Comparison of ENCODE assay signal across 22 mouse cellular contexts in the genomic region with DNA sequence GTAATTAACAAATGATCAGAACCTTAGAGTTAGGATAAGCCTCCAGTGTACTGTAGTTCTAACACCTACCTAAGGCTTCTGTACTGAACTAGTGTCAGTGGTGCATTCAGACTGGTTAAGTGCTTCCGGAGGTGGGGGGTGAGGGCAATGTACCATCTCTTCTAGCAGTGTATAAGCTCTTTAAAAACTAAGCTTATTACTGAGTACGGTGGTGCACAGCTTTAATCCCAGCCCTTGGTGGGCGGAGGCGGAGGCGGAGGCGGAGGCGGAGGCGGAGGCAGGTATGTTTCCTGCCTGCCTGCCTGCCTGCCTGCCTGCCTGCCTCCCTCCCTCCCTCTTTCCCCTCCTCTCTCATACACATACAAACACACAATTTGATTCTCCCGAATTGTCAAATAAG. TPM values are rescaled to one million over a fixed set of nuclear protein-coding genes. Genes with fewer than 3 reads are reported as not detected.
DNase-seq lines count a peak whose midpoint lies in the region; ATAC-seq and TF ChIP-seq lines count a peak whose summit lies in the region.
"Had no signal": no experiment of that assay in that cellular context is flagged by ENCODE, and none has a peak within 500 bp of the region (broad histone marks: within the 10 kb centered on the region; RNA-seq: fewer than 3 reads in every experiment).

No protein-coding gene starts in this region.

- WGBS in heart, embryonic 13.5 days, result 85% methylated on average over 9 of the region's 9 CpGs
- WGBS in lung, embryonic 16.5 days, result 66% methylated on average over 9 of the region's 9 CpGs
- 82% methylated on average over 9 of the region's 9 CpGs for WGBS in stomach, embryonic 14.5 days
- 85% methylated on average over 9 of the region's 9 CpGs for WGBS in intestine, embryonic 15.5 days

- no peaks in the 10 kb centered on the region for H3K9me3 ChIP-seq in heart, embryonic 13.5 days
- H3K9me3 ChIP-seq in lung, embryonic 16.5 days (ENCODE audit: control insufficient read depth, low read length), result no peaks in the 10 kb centered on the region
- no peaks in the 10 kb centered on the region for H3K9me3 ChIP-seq in stomach, embryonic 14.5 days (ENCODE audit: control insufficient read depth, low read depth, low read length)
- H3K9me3 ChIP-seq in intestine, embryonic 15.5 days, result no peaks in the 10 kb centered on the region
- H3K9me3 ChIP-seq: forebrain, embryonic 12.5 days had no signal

- H3K36me3 ChIP-seq in heart, embryonic 13.5 days, result no peaks in the 10 kb centered on the region
- H3K36me3 ChIP-seq in lung, embryonic 16.5 days (ENCODE audit: control insufficient read depth, insufficient read depth, low read length), result no peaks in the 10 kb centered on the region
- H3K36me3 ChIP-seq in stomach, embryonic 14.5 days (ENCODE audit: control insufficient read depth, insufficient read depth, low read length), result no peaks in the 10 kb centered on the region
- no peaks in the 10 kb centered on the region for H3K36me3 ChIP-seq in intestine, embryonic 15.5 days
- H3K36me3 ChIP-seq: forebrain, embryonic 12.5 days had no signal

- TF ChIP-seq CTCF in embryonic fibroblast, embryonic 13.5 days (IDR thresholded peaks at IDR 0.05; ENCODE audit: borderline replicate concordance, insufficient read depth, low read length), result no peak

- ATAC-seq in heart, embryonic 13.5 days (ENCODE audit: extremely low read depth, insufficient number of reproducible peaks, low FRiP score, low TSS enrichment), result no peak
- ATAC-seq in lung, embryonic 16.5 days (ENCODE audit: low read depth), result peak; percentile 60; the same call in 1 of the 2 replicates
- ATAC-seq in stomach, embryonic 14.5 days (ENCODE audit: insufficient number of reproducible peaks, insufficient read depth, low FRiP score, low read depth), result no peak
- no peak for ATAC-seq in intestine, embryonic 15.5 days
- ATAC-seq: liver, postnatal 0 days had no signal

- H3K4me3 ChIP-seq in heart, embryonic 13.5 days, result no peak overlapping the region
- no peak overlapping the region for H3K4me3 ChIP-seq in lung, embryonic 16.5 days (ENCODE audit: low read length)
- no peak overlapping the region for H3K4me3 ChIP-seq in embryonic fibroblast, embryonic 13.5 days (ENCODE audit: insufficient read depth, low read length)
- H3K4me3 ChIP-seq in stomach, embryonic 14.5 days (ENCODE audit: low read depth, low read length), result no peak overlapping the region
- H3K4me3 ChIP-seq in intestine, embryonic 15.5 days (replicated peaks), result no peak overlapping the region
- H3K4me3 ChIP-seq: forebrain, embryonic 12.5 days; heart, adult 2 months; layer of hippocampus, adult 2 months; left cerebral cortex, adult 2 months had no signal

- H3K9ac ChIP-seq in heart, embryonic 13.5 days, result no peak overlapping the region
- no peak overlapping the region for H3K9ac ChIP-seq in lung, embryonic 16.5 days (ENCODE audit: low read length)
- no peak overlapping the region for H3K9ac ChIP-seq in stomach, embryonic 14.5 days (replicated peaks; ENCODE audit: low read depth, low read length)
- H3K9ac ChIP-seq in intestine, embryonic 15.5 days, result no peak overlapping the region
- H3K9ac ChIP-seq: forebrain, embryonic 12.5 days; liver, postnatal 0 days had no signal

- intact Hi-C loops in heart, postnatal 36 days (cut with DNase I), result no loop called here

- peaks cover 37% of the 10 kb centered on the region for H3K4me1 ChIP-seq in heart, embryonic 13.5 days
- H3K4me1 ChIP-seq in lung, embryonic 16.5 days (replicated peaks; ENCODE audit: control insufficient read depth, insufficient read depth, low read length), result peaks cover 16% of the 10 kb centered on the region
- H3K4me1 ChIP-seq in embryonic fibroblast, embryonic 13.5 days (ENCODE audit: control insufficient read depth, insufficient read depth, low read length), result peaks cover 11% of the 10 kb centered on the region
- peaks cover 11% of the 10 kb centered on the region for H3K4me1 ChIP-seq in stomach, embryonic 14.5 days (ENCODE audit: control insufficient read depth, insufficient read depth, low read length)
- peaks cover 8% of the 10 kb centered on the region for H3K4me1 ChIP-seq in intestine, embryonic 15.5 days (replicated peaks)

- no peak for DNase-seq in heart, postnatal 36 days
- no peak for DNase-seq in lung, postnatal 4 days
- DNase-seq in embryo, embryonic 10.5 days (ENCODE audit: low spot score), result no peak
- DNase-seq: adrenal gland, adult 8-10 months; cerebellum, postnatal 36 days; gastrocnemius, postnatal 10 days; heart, postnatal 14 days; kidney, postnatal 10 days; liver; liver, postnatal 0 days; right cerebral cortex, postnatal 14 days; thymus, postnatal 4 days had no signal

- no peak overlapping the region for H3K4me2 ChIP-seq in heart, embryonic 13.5 days
- H3K4me2 ChIP-seq in lung, embryonic 16.5 days (ENCODE audit: low read depth, low read length), result no peak overlapping the region
- H3K4me2 ChIP-seq in stomach, embryonic 14.5 days (replicated peaks; ENCODE audit: low read depth, low read length), result no peak overlapping the region
- no peak overlapping the region for H3K4me2 ChIP-seq in intestine, embryonic 15.5 days (replicated peaks)
- H3K4me2 ChIP-seq: forebrain, embryonic 12.5 days had no signal

- no peaks in the 10 kb centered on the region for H3K27me3 ChIP-seq in heart, embryonic 13.5 days (replicated peaks)
- H3K27me3 ChIP-seq in lung, embryonic 16.5 days (ENCODE audit: control insufficient read depth, insufficient read depth, low read depth, low read length), result no peaks in the 10 kb centered on the region
- no peaks in the 10 kb centered on the region for H3K27me3 ChIP-seq in stomach, embryonic 14.5 days (ENCODE audit: control insufficient read depth, insufficient read depth, low read length)
- H3K27me3 ChIP-seq in intestine, embryonic 15.5 days (replicated peaks), result no peaks in the 10 kb centered on the region
- H3K27me3 ChIP-seq: forebrain, embryonic 12.5 days had no signal

- H3K27ac ChIP-seq in heart, embryonic 13.5 days (replicated peaks), result peak overlapping the region; percentile 42; the same call in 1 of the 2 replicates
- no peak overlapping the region for H3K27ac ChIP-seq in lung, embryonic 16.5 days (ENCODE audit: low read length)
- H3K27ac ChIP-seq in embryonic fibroblast, embryonic 13.5 days (ENCODE audit: insufficient read depth, low read length), result peak overlapping the region; percentile 89
- H3K27ac ChIP-seq in stomach, embryonic 14.5 days (ENCODE audit: low read length), result peak overlapping the region; percentile 15; the same call in 1 of the 2 replicates
- no peak overlapping the region for H3K27ac ChIP-seq in intestine, embryonic 15.5 days
- H3K27ac ChIP-seq: forebrain, embryonic 12.5 days; heart, adult 2 months; layer of hippocampus, adult 2 months; left cerebral cortex, adult 2 months had no signal

- TF ChIP-seq POLR2A in embryonic fibroblast, embryonic 13.5 days (IDR thresholded peaks at IDR 0.05; ENCODE audit: low read depth, low read length), result no peak

RNA-seq across cellular contexts. Expression of a gene that starts 58.7 kb away (rescaled TPM):
- polyA plus RNA-seq in heart, embryonic 13.5 days (2015; fragmentation: Nextera tagmentation; extraction: Ambion mirVana), result 5.4 and 6.0 TPM in 2 replicates
- total RNA-seq in heart, postnatal 36 days (2021), result under 1 TPM; 0.19 to 0.58 TPM
- polyA plus RNA-seq in lung, embryonic 16.5 days (2015; fragmentation: Nextera tagmentation; extraction: Ambion mirVana), result 15.2 and 15.8 TPM in 2 replicates
- polyA plus RNA-seq in embryonic fibroblast, embryonic 13.5 days (2011; ENCODE audit: insufficient read length, low read depth, missing spikeins), result 5.6 and 18.9 TPM in 2 replicates
- 4.5 and 5.6 TPM in 2 replicates for polyA plus RNA-seq in stomach, embryonic 14.5 days (2014; fragmentation: Nextera tagmentation; extraction: Ambion mirVana)
- polyA plus RNA-seq in intestine, embryonic 15.5 days (2015; fragmentation: Nextera tagmentation; extraction: Ambion mirVana), result 2.6 and 3.4 TPM in 2 replicates
- total RNA-seq: MEL had no signal

Comparison
In these comparisons a context has a peak if more than half of its experiments do, and no peak if none do; other contexts are left out.
1. H3K27ac ChIP-seq: peak in heart, embryonic 13.5 days (single experiment), embryonic fibroblast, embryonic 13.5 days (single experiment) and stomach, embryonic 14.5 days (single experiment); none in lung, embryonic 16.5 days (single experiment) and intestine, embryonic 15.5 days (single experiment).